Mouse (Mus musculus): ENCODE measurements around the gene Gm10377. TPM values are rescaled to one million over a fixed set of nuclear protein-coding genes. Genes with fewer than 3 reads are reported as not detected.
"Not testable (repeated sequence)": the region's sequence is repeated elsewhere in the genome, so short reads cannot be mapped to it uniquely, and the experiment has no call there.

Gm10377 gene
- total RNA-seq (2021) = not detected
- long read RNA-seq, experiment 1 = 0 reads
- long read RNA-seq, experiment 2 = 0 reads

- intact Hi-C loops (cut with DNase I; ENCODE audit: low total_unique reads); DNase-seq: not testable (repeated sequence)
These were observed at the start of gene Gm10377 for GRCm38 (mm10) chr14:42797887-42798286. Gene Gm10377, minus strand, starts transcription at chr14:42797987.

- DNase-seq; intact Hi-C loops (cut with DNase I; ENCODE audit: low total_unique reads): not testable (repeated sequence)
These were observed 29.1 kb downstream of the Gm10377 start, which contains the start of gene Gm3015 for GRCm38 (mm10) chr14:42768721-42769120. Gene Gm3015, minus strand, starts transcription at chr14:42768821.

Other genes with a start within 250 kb of the Gm10377 start
- not detected for gene Gm17124, start 198.1 kb downstream of the Gm10377 start, total RNA-seq (2021)
- not detected for gene Gm3633, start 156.1 kb downstream of the Gm10377 start, total RNA-seq (2021)
- not detected for gene Gm10378, start 142.0 kb downstream of the Gm10377 start, total RNA-seq (2021)
- not detected for gene Gm3015, start 29.2 kb downstream of the Gm10377 start, total RNA-seq (2021)
- gene Gm21977, start 55.5 kb upstream of the Gm10377 start, total RNA-seq (2021) = not detected
- gene Gm8082, start 195.6 kb upstream of the Gm10377 start, total RNA-seq (2021) = not detected
- gene Gm10376, start 217.6 kb upstream of the Gm10377 start, total RNA-seq (2021) = not detected